Mouse (Mus musculus): ENCODE measurements around the gene Apbb1ip. TPM values are rescaled to one million over a fixed set of nuclear protein-coding genes. Genes with fewer than 3 reads are reported as not detected.

Gene Apbb1ip
- polyA plus RNA-seq, 1 experiment = 0.57 TPM

GRCm38 (mm10) chr2:22799430-22800041 lies 25.6 kb downstream of the Apbb1ip start:
- no peak overlapping the region for H3K4me3 ChIP-seq (ENCODE audit: low read depth, low read length)
- TF ChIP-seq EP300 (IDR thresholded peaks at IDR 0.05; ENCODE audit: insufficient read depth, low read depth, low read length) = no peak
- TF ChIP-seq CTCF (IDR thresholded peaks at IDR 0.05; ENCODE audit: low read depth, low read length) = no peak
- no peak for TF ChIP-seq POLR2A (IDR thresholded peaks at IDR 0.05; ENCODE audit: insufficient read depth, low read length)
- H3K27me3 ChIP-seq (ENCODE audit: control insufficient read depth, insufficient read depth, low read length, poor library complexity, severe bottlenecking) = no peaks in the 10 kb centered on the region
- H3K4me1 ChIP-seq (ENCODE audit: control insufficient read depth, insufficient read depth, low read length) = no peaks in the 10 kb centered on the region
- H3K9me3 ChIP-seq (replicated peaks; ENCODE audit: control insufficient read depth, insufficient read depth, low read length, poor library complexity, severe bottlenecking) = peaks cover 10% of the 10 kb centered on the region; the same call in 1 of the 2 replicates
- H3K9ac ChIP-seq (ENCODE audit: low read depth, poor library complexity, severe bottlenecking) = no peak overlapping the region
- no peak overlapping the region for H3K27ac ChIP-seq (ENCODE audit: insufficient read depth, low read length)
- H3K36me3 ChIP-seq (ENCODE audit: control insufficient read depth, insufficient read depth, low read length, poor library complexity, severe bottlenecking) = no peaks in the 10 kb centered on the region

GRCm38 (mm10) chr2:22805589-22805988 lies 31.7 kb downstream of the Apbb1ip start:
- H3K36me3 ChIP-seq (ENCODE audit: control insufficient read depth, insufficient read depth, low read length, poor library complexity, severe bottlenecking) = no peaks in the 10 kb centered on the region
- H3K4me1 ChIP-seq (ENCODE audit: control insufficient read depth, insufficient read depth, low read length) = no peaks in the 10 kb centered on the region
- H3K27me3 ChIP-seq (ENCODE audit: control insufficient read depth, insufficient read depth, low read length, poor library complexity, severe bottlenecking) = no peaks in the 10 kb centered on the region
- no peak overlapping the region for H3K9ac ChIP-seq (ENCODE audit: low read depth, poor library complexity, severe bottlenecking)
- no peak overlapping the region for H3K27ac ChIP-seq (ENCODE audit: insufficient read depth, low read length)
- TF ChIP-seq EP300 (IDR thresholded peaks at IDR 0.05; ENCODE audit: insufficient read depth, low read depth, low read length) (no peak), CTCF (IDR thresholded peaks at IDR 0.05; ENCODE audit: low read depth, low read length) (no peak), POLR2A (IDR thresholded peaks at IDR 0.05; ENCODE audit: insufficient read depth, low read length) (no peak)
- H3K9me3 ChIP-seq (replicated peaks; ENCODE audit: control insufficient read depth, insufficient read depth, low read length, poor library complexity, severe bottlenecking) = no peaks in the 10 kb centered on the region
- H3K4me3 ChIP-seq (ENCODE audit: low read depth, low read length) = no peak overlapping the region

- Histone ChIP-seq H3K4me1 (ENCODE audit: control insufficient read depth, insufficient read depth, low read length) (no peaks in the 10 kb centered on the region), H3K36me3 (ENCODE audit: control insufficient read depth, insufficient read depth, low read length, poor library complexity, severe bottlenecking) (no peaks in the 10 kb centered on the region), H3K27ac (ENCODE audit: insufficient read depth, low read length) (no peak overlapping the region), H3K4me3 (ENCODE audit: low read depth, low read length) (no peak overlapping the region), H3K27me3 (ENCODE audit: control insufficient read depth, insufficient read depth, low read length, poor library complexity, severe bottlenecking) (no peaks in the 10 kb centered on the region), H3K9me3 (replicated peaks; ENCODE audit: control insufficient read depth, insufficient read depth, low read length, poor library complexity, severe bottlenecking) (no peaks in the 10 kb centered on the region), H3K9ac (ENCODE audit: low read depth, poor library complexity, severe bottlenecking) (no peak overlapping the region)
- TF ChIP-seq EP300 (IDR thresholded peaks at IDR 0.05; ENCODE audit: insufficient read depth, low read depth, low read length) (no peak), CTCF (IDR thresholded peaks at IDR 0.05; ENCODE audit: low read depth, low read length) (no peak), POLR2A (IDR thresholded peaks at IDR 0.05; ENCODE audit: insufficient read depth, low read length) (no peak)
These were observed 32.7 kb downstream of the Apbb1ip start for GRCm38 (mm10) chr2:22806576-22806975.

- Histone ChIP-seq H3K4me1 (ENCODE audit: control insufficient read depth, insufficient read depth, low read length) (no peaks in the 10 kb centered on the region), H3K27ac (ENCODE audit: insufficient read depth, low read length) (no peak overlapping the region), H3K4me3 (ENCODE audit: low read depth, low read length) (no peak overlapping the region), H3K36me3 (ENCODE audit: control insufficient read depth, insufficient read depth, low read length, poor library complexity, severe bottlenecking) (no peaks in the 10 kb centered on the region), H3K9me3 (replicated peaks; ENCODE audit: control insufficient read depth, insufficient read depth, low read length, poor library complexity, severe bottlenecking) (no peaks in the 10 kb centered on the region), H3K9ac (ENCODE audit: low read depth, poor library complexity, severe bottlenecking) (no peak overlapping the region), H3K27me3 (ENCODE audit: control insufficient read depth, insufficient read depth, low read length, poor library complexity, severe bottlenecking) (no peaks in the 10 kb centered on the region)
- TF ChIP-seq POLR2A (IDR thresholded peaks at IDR 0.05; ENCODE audit: insufficient read depth, low read length) = no peak
- no peak for TF ChIP-seq CTCF (IDR thresholded peaks at IDR 0.05; ENCODE audit: low read depth, low read length)
- TF ChIP-seq EP300 (IDR thresholded peaks at IDR 0.05; ENCODE audit: insufficient read depth, low read depth, low read length) = no peak
These were observed 33.4 kb downstream of the Apbb1ip start for GRCm38 (mm10) chr2:22807312-22807711.

- Histone ChIP-seq H3K36me3 (ENCODE audit: control insufficient read depth, insufficient read depth, low read length, poor library complexity, severe bottlenecking) (no peaks in the 10 kb centered on the region), H3K4me3 (ENCODE audit: low read depth, low read length) (no peak overlapping the region), H3K4me1 (ENCODE audit: control insufficient read depth, insufficient read depth, low read length) (no peaks in the 10 kb centered on the region), H3K9ac (ENCODE audit: low read depth, poor library complexity, severe bottlenecking) (no peak overlapping the region), H3K9me3 (replicated peaks; ENCODE audit: control insufficient read depth, insufficient read depth, low read length, poor library complexity, severe bottlenecking) (no peaks in the 10 kb centered on the region), H3K27me3 (ENCODE audit: control insufficient read depth, insufficient read depth, low read length, poor library complexity, severe bottlenecking) (no peaks in the 10 kb centered on the region), H3K27ac (ENCODE audit: insufficient read depth, low read length) (no peak overlapping the region)
- no peak for TF ChIP-seq EP300 (IDR thresholded peaks at IDR 0.05; ENCODE audit: insufficient read depth, low read depth, low read length)
- TF ChIP-seq POLR2A (IDR thresholded peaks at IDR 0.05; ENCODE audit: insufficient read depth, low read length) = no peak
These were observed 37.0 kb downstream of the Apbb1ip start for GRCm38 (mm10) chr2:22810851-22811250.

- H3K27ac ChIP-seq (ENCODE audit: insufficient read depth, low read length) = no peak overlapping the region
- TF ChIP-seq CTCF (IDR thresholded peaks at IDR 0.05; ENCODE audit: low read depth, low read length) (no peak), EP300 (IDR thresholded peaks at IDR 0.05; ENCODE audit: insufficient read depth, low read depth, low read length) (no peak), POLR2A (IDR thresholded peaks at IDR 0.05; ENCODE audit: insufficient read depth, low read length) (no peak)
These were observed 37.6 kb downstream of the Apbb1ip start for GRCm38 (mm10) chr2:22811466-22811865.

More at GRCm38 (mm10) chr2:22811466-22811865, 37.6 kb downstream of the Apbb1ip start:
- Histone ChIP-seq H3K9me3 (replicated peaks; ENCODE audit: control insufficient read depth, insufficient read depth, low read length, poor library complexity, severe bottlenecking) (no peaks in the 10 kb centered on the region), H3K27me3 (ENCODE audit: control insufficient read depth, insufficient read depth, low read length, poor library complexity, severe bottlenecking) (no peaks in the 10 kb centered on the region), H3K9ac (ENCODE audit: low read depth, poor library complexity, severe bottlenecking) (no peak overlapping the region), H3K4me3 (ENCODE audit: low read depth, low read length) (no peak overlapping the region), H3K36me3 (ENCODE audit: control insufficient read depth, insufficient read depth, low read length, poor library complexity, severe bottlenecking) (no peaks in the 10 kb centered on the region), H3K4me1 (ENCODE audit: control insufficient read depth, insufficient read depth, low read length) (no peaks in the 10 kb centered on the region)
